Mouse (Mus musculus): Measurements from ENCODE around the gene Baz2a.

Gene Baz2a

GRCm38 (mm10) chr10:128080496-128080895 lies 10.9 kb upstream of the Baz2a start:
- in situ Hi-C loops (cut with MboI; ENCODE audit: unreplicated experiment in 2 of 2), result loop anchor here in 1 of 2 experiments (5.0 kb wide), 1 partner anchor 123 kb away; no protein-coding TSS in a partner anchor

- in situ Hi-C loops (cut with MboI; ENCODE audit: unreplicated experiment in 2 of 2), result loop anchor here in 1 of 2 experiments (5.0 kb wide), 1 partner anchor 125 kb away; no protein-coding TSS in a partner anchor
Observed at GRCm38 (mm10) chr10:128081807-128082476, 9.4 kb upstream of the Baz2a start.

GRCm38 (mm10) chr10:128082477-128082808 lies 8.9 kb upstream of the Baz2a start:
- in situ Hi-C loops (cut with MboI; ENCODE audit: unreplicated experiment in 2 of 2), result loop anchor here in 1 of 2 experiments (5.0 kb wide), 1 partner anchor 125 kb away; no protein-coding TSS in a partner anchor

GRCm38 (mm10) chr10:128082880-128083421 lies 8.4 kb upstream of the Baz2a start, which contains the start of gene Atp5b:
Gene Atp5b (plus strand): TSS chr10:128083273.
- in situ Hi-C loops (cut with MboI; ENCODE audit: unreplicated experiment in 2 of 2), result loop anchor here in 1 of 2 experiments (5.0 kb wide), 1 partner anchor 126 kb away; no protein-coding TSS in a partner anchor

- in situ Hi-C loops (cut with MboI; ENCODE audit: unreplicated experiment in 2 of 2), result loop anchor here in 1 of 2 experiments (5.0 kb wide), 1 partner anchor 126 kb away; no protein-coding TSS in a partner anchor
Observed at GRCm38 (mm10) chr10:128083688-128084087, 7.7 kb upstream of the Baz2a start.

- in situ Hi-C loops (cut with MboI; ENCODE audit: unreplicated experiment in 2 of 2), result loop anchor here in 1 of 2 experiments (5.0 kb wide), 1 partner anchor 127 kb away; no protein-coding TSS in a partner anchor
Observed at GRCm38 (mm10) chr10:128084160-128084559, 7.2 kb upstream of the Baz2a start.

- in situ Hi-C loops (cut with MboI; ENCODE audit: unreplicated experiment in 2 of 2), result loop anchor here (5.0 kb wide), 3 partner anchors 36 to 129 kb away; no protein-coding TSS in a partner anchor
Observed at GRCm38 (mm10) chr10:128086391-128086790, 5.0 kb upstream of the Baz2a start.

GRCm38 (mm10) chr10:128087216-128087615 lies 4.2 kb upstream of the Baz2a start:
- in situ Hi-C loops (cut with MboI; ENCODE audit: unreplicated experiment in 2 of 2), result loop anchor here (5.0 kb wide), 3 partner anchors 35 to 130 kb away; no protein-coding TSS in a partner anchor

DNA sequence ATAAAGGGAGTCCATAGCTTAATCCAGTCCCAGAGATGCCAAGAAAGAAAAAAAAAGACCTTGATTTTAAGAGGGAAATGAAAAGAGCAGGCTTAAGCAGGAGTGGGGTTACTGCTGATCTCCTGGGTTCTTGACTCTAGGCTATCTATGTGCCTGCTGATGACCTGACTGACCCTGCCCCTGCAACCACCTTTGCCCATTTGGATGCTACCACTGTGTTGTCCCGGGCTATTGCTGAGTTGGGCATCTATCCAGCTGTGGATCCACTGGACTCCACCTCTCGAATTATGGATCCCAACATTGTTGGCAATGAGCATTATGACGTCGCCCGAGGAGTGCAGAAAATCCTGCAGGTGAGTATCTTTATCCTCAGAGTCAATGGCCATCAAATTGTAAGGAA lies 3.2 kb upstream of the Baz2a start:
- in situ Hi-C loops (cut with MboI; ENCODE audit: unreplicated experiment in 2 of 2), result loop anchor here (5.0 kb wide), 3 partner anchors 34 to 131 kb away; no protein-coding TSS in a partner anchor

- in situ Hi-C loops (cut with MboI; ENCODE audit: unreplicated experiment in 2 of 2), result loop anchor here (5.0 to 10.0 kb wide), 4 partner anchors 32 to 655 kb away; partner anchors contain the start of genes Dgka (in 1 of the 2) and Pym1 (in 1 of the 2)
Observed at GRCm38 (mm10) chr10:128089842-128090241, 1.5 kb upstream of the Baz2a start.

DNA sequence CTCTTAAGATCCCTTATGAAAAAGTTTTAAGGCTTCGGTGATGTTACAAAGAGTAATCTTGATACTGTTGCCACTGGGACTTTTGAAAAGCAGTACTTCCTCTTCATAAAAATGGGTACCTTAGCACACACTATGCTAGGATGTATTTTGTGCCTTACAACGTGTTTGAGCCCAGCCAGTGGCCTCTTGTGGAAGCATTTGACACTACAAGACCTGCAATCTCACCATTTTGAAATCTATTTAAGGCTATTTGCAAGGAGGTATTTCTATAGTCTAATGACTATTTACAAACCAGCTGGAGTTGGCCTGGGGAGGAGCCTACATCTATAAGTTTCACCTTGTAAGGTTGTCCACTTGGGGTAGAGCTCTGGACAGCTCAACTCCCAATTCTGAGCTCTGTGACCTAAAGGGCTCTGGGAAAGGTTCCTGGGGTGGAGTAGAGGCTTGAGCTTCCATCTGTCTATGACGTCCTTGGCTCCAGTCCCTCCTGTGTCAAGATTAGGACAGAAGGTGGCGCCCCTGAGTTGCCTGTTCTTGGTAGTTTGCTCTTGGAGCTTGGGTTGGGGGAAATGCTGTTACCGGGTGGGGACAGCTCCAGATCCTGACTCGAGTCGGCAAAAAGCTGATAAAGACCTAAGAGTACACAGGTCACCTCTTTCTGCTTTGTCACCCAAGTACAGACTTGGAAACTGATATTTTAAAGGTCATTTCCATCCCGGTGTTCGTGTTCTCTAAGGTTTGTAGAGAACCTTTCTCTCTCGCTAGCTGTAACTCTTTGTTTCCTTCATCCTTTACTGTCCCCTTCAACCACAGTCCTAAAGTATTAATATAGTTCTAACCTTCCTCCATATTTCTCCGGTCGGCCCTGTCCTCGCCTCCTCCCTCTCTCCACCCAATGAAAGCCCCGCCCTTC lies 470 bp upstream of the Baz2a start:
- in situ Hi-C loops (cut with MboI; ENCODE audit: unreplicated experiment in 2 of 2), result loop anchor here (5.0 to 10.0 kb wide), 2 partner anchors 96 to 654 kb away; partner anchors contain the start of genes Dgka (in 1 of the 2) and Pym1 (in 1 of the 2)

GRCm38 (mm10) chr10:128092506-128093495 lies 1.4 kb downstream of the Baz2a start:
- in situ Hi-C loops (cut with MboI; ENCODE audit: unreplicated experiment in 2 of 2), result loop anchor here (5.0 to 10.0 kb wide), 2 partner anchors 94 to 652 kb away; partner anchors contain the start of genes Dgka (in 1 of the 2) and Pym1 (in 1 of the 2)

GRCm38 (mm10) chr10:128093496-128094294 lies 2.3 kb downstream of the Baz2a start:
- in situ Hi-C loops (cut with MboI; ENCODE audit: unreplicated experiment in 2 of 2), result loop anchor here (5.0 to 10.0 kb wide), 2 partner anchors 94 to 651 kb away; partner anchors contain the start of genes Dgka (in 1 of the 2) and Pym1 (in 1 of the 2)

DNA sequence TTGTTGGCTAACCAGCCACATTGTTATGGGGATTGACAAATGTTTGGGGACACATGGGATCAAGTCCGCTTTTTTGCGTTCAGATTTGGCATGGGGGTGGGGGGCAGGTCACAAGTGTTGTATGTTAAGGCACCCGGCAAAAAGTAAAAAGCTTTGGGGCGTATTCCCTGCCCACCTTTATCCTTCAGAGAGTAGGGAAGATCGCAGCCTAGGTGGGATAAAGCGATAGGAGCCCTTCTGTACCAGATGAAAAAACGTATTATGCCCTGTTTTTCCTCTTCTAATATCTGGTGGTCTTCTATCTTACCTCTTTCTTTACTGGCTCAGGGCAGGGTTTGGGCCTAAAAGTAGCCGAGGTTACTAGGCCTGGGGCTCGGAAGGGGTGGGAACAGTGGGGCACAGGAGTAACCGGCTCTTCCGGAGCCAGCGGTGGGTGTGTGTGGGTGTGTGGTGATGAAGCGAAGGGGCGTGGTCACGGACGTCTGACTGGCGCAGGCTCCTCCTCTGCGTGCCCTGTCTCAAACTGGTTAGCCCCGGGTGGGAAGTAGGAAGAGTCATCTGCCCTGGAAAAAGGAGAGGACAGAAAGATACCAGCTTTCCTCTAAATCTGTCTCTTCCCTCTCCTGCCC lies 3.1 kb downstream of the Baz2a start:
- in situ Hi-C loops (cut with MboI; ENCODE audit: unreplicated experiment in 2 of 2), result loop anchor here (5.0 to 10.0 kb wide), 2 partner anchors 93 to 650 kb away; partner anchors contain the start of genes Dgka (in 1 of the 2) and Pym1 (in 1 of the 2)

DNA sequence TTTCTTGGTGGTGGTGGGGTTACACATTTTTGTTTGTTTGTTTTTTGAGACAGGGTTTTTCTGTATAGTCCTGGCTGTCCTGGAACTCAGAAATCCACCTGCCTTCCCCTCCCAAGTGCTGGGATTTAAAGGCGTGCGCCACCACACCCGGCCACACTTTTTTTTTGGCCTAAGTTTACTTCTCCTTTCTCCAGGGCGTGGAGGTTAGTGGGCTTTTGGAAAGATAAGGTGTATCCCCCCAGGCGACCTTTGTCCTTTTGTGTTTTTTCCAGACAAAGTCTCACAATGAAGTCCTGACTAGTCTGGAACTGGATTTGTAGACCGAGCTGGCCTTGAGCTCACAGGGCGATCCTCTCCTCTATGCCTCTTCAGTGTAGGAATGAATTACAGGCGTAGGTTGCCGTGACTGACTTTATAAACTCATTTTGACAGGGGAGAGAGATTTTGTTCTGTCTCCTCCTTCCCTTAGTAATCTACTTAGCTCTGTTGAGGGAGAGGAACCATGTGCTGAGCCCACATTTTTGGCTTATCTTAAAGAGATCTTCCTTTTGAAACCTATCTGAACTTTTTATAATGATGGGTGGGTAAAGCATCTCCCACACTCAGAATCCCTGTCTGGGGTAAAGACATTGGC lies 3.7 kb downstream of the Baz2a start:
- in situ Hi-C loops (cut with MboI; ENCODE audit: unreplicated experiment in 2 of 2), result loop anchor here in 1 of 2 experiments (10.0 kb wide), 1 partner anchor 650 kb away; the partner anchor contains the start of genes Dgka and Pym1

DNA sequence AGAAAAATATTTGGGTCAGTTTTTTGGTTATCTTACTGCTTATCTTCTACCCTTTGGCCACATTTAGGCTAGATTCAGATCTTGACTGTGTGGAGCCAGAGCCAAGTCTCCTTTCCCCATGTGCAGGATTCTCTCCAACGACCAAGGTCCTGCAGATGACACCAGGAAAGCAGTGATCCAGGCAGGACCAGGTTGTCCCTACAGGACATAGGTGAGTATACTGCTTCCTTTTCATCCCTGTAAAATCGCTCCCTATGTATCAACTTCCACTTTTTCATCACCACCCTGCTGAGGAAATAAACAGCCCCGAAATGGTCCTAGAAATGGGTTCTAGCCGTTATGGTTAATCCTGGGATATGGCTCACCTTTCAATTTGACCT lies 4.9 kb downstream of the Baz2a start:
- in situ Hi-C loops (cut with MboI; ENCODE audit: unreplicated experiment in 2 of 2), result loop anchor here in 1 of 2 experiments (10.0 kb wide), 1 partner anchor 648 kb away; the partner anchor contains the start of genes Dgka and Pym1

Data from v-Abl transformed pro-B cells (cell line).